Mouse (Mus musculus) right cerebral cortex, postnatal 4 days (tissue): ENCODE results near the gene Tnip1.
"Not testable (repeated sequence)": the region's sequence is repeated elsewhere in the genome, so short reads cannot be mapped to it uniquely, and the experiment has no call there.

Experiments used
- DNase-seq: peaks from one replicate; pipeline ENCODE4 v3.0.0-alpha.2; 2022

The Tnip1 gene

GRCm38 (mm10) chr11:54906466-54906865 is 56.3 kb downstream of the Tnip1 start:
- no peak for DNase-seq

GRCm38 (mm10) chr11:54905931-54906330 is 56.8 kb downstream of the Tnip1 start:
- DNase-seq = no peak

GRCm38 (mm10) chr11:54905086-54905485 is 57.6 kb downstream of the Tnip1 start:
- DNase-seq = no peak

- DNase-seq = no peak
Measured at GRCm38 (mm10) chr11:54903940-54904706, 58.6 kb downstream of the Tnip1 start.

- no peak for DNase-seq
Measured at GRCm38 (mm10) chr11:54903339-54903738, 59.4 kb downstream of the Tnip1 start.

GRCm38 (mm10) chr11:54902333-54903323 is 60.1 kb downstream of the Tnip1 start, which contains the start of gene Gpx3:
Gpx3 (plus strand) TSS chr11:54902453.
- peak; percentile 41 for DNase-seq

GRCm38 (mm10) chr11:54899657-54900056 is 63.1 kb downstream of the Tnip1 start:
- DNase-seq = no peak

- no peak for DNase-seq
Measured at GRCm38 (mm10) chr11:54897470-54897869, 65.2 kb downstream of the Tnip1 start.

GRCm38 (mm10) chr11:54896646-54897045 is 66.1 kb downstream of the Tnip1 start:
- DNase-seq = not testable (repeated sequence)

GRCm38 (mm10) chr11:54894589-54894988 is 68.1 kb downstream of the Tnip1 start:
- no peak for DNase-seq

GRCm38 (mm10) chr11:54892091-54892490 is 70.6 kb downstream of the Tnip1 start:
- no peak for DNase-seq

- no peak for DNase-seq
Measured at GRCm38 (mm10) chr11:54891341-54891740, 71.4 kb downstream of the Tnip1 start.

- DNase-seq = no peak
Measured at GRCm38 (mm10) chr11:54887927-54888326, 74.8 kb downstream of the Tnip1 start.

GRCm38 (mm10) chr11:54885406-54885805 is 77.3 kb downstream of the Tnip1 start:
- no peak for DNase-seq

GRCm38 (mm10) chr11:54884937-54885336 is 77.8 kb downstream of the Tnip1 start:
- no peak for DNase-seq

GRCm38 (mm10) chr11:54884197-54884828 is 78.4 kb downstream of the Tnip1 start:
- DNase-seq = no peak

- DNase-seq = no peak
Measured at GRCm38 (mm10) chr11:54882671-54883070, 80.0 kb downstream of the Tnip1 start.

- no peak for DNase-seq
Measured at GRCm38 (mm10) chr11:54881051-54881474, 81.7 kb downstream of the Tnip1 start.

GRCm38 (mm10) chr11:54879922-54880321 is 82.8 kb downstream of the Tnip1 start:
- DNase-seq = no peak

- no peak for DNase-seq
Measured at GRCm38 (mm10) chr11:54879434-54879833, 83.3 kb downstream of the Tnip1 start.

- DNase-seq = no peak
Measured at GRCm38 (mm10) chr11:54878893-54879292, 83.8 kb downstream of the Tnip1 start.

- DNase-seq = no peak
Measured at GRCm38 (mm10) chr11:54876031-54876430, 86.7 kb downstream of the Tnip1 start.
